Mouse (Mus musculus) testis, adult 2 months (tissue): ENCODE measurements around the gene Socs7. TPM values are rescaled to one million over a fixed set of nuclear protein-coding genes. Genes with fewer than 3 reads are reported as not detected.
"Not testable (repeated sequence)": the region's sequence is repeated elsewhere in the genome, so short reads cannot be mapped to it uniquely, and the experiment has no call there.

ENCODE experiments used
- H3K27ac ChIP-seq: fragments of 200-500 bp; 2 replicates; pipeline ENCODE4 v1.5.1; 2012; ENCODE audit warnings: low read depth, low read length; ENCODE audit not compliant: control insufficient read depth, insufficient read depth
- H3K27me3 ChIP-seq: fragments of 200-500 bp; 2 replicates; pipeline ENCODE4 v1.6.1; 2012; ENCODE audit warnings: mild to moderate bottlenecking, low read length, moderate library complexity; ENCODE audit not compliant: control insufficient read depth, insufficient read depth
- H3K36me3 ChIP-seq: fragments of 200-500 bp; 2 replicates; pipeline ENCODE4 v1.6.1; 2012; ENCODE audit warnings: mild to moderate bottlenecking, low read length; ENCODE audit not compliant: control insufficient read depth, insufficient read depth
- H3K4me1 ChIP-seq: fragments of 200-500 bp; 2 replicates; pipeline ENCODE4 v1.6.1; 2012; ENCODE audit warnings: low read length; ENCODE audit not compliant: control insufficient read depth, insufficient read depth
- H3K4me3 ChIP-seq: fragments of 200-500 bp; 2 replicates; pipeline ENCODE4 v1.5.1; 2012; ENCODE audit warnings: low read depth, mild to moderate bottlenecking, low read length, moderate library complexity, mixed read lengths; ENCODE audit not compliant: control insufficient read depth
- CTCF ChIP-seq: fragments of 200-500 bp; IDR thresholded peaks from 2 replicates; pipeline ENCODE4 v1.5.1; 2012; ENCODE audit warnings: low read depth, mild to moderate bottlenecking, inconsistent platforms, low read length, moderate library complexity; ENCODE audit not compliant: control insufficient read depth, insufficient read depth, insufficient replicate concordance
- POLR2A ChIP-seq: fragments of 200-500 bp; IDR thresholded peaks from 2 replicates; pipeline ENCODE4 v1.6.1; 2012; ENCODE audit warnings: low read depth, mild to moderate bottlenecking, inconsistent platforms, low read length, moderate library complexity; ENCODE audit not compliant: control insufficient read depth
- polyA plus RNA-seq: library from polyadenylated mRNA; depleted of rRNA; stranded (reverse); fragments of >200 nt; gene quantifications from 2 replicates; pipeline ENCODE4 v1.2.3, GENCODE M21; 2012

The Socs7 gene
- polyA plus RNA-seq, 1 experiment: 90.3 TPM

DNA sequence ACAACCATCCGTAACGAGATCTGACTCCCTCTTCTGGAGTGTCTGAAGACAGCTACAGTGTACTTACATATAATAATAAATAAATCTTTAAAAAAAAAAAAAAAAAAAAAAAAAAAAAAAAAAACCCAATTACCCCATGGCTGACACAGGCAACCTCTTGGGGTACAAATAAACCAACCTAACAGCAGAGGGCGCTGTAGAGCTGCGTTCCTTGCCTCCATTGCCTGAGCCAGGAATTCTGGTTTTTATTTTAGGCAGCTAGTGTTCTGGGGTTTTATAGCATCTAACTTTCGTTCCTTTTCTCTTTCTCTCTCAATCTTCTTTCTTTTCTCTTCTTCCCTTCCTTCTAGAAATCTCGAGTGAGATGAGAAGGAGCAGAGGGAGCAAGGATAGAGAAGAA is 4.7 kb upstream of the Socs7 start:
- not testable (repeated sequence) for H3K4me3 ChIP-seq, H3K4me1 ChIP-seq, H3K27ac ChIP-seq, H3K27me3 ChIP-seq, H3K36me3 ChIP-seq
- TF ChIP-seq CTCF: peak; percentile 76; the same call in 1 of the 2 replicates

DNA sequence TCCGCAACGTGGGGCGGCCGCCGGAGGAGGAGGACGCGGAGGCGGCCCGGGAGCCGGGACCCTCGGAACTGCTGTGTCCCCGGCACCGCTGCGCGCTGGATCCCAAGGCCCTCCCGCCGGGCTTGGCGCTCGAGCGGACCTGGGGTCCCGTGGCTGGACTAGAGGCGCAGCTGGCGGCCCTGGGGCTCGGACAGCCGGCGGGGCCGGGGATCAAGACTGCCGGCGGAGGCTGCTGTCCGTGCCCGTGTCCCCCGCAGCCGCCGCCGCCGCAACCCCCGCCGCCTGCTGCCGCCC is 245 bp downstream of the Socs7 start:
- Histone ChIP-seq H3K4me3 (peak overlapping the region; percentile 85), H3K36me3 (peaks cover 8% of the 10 kb centered on the region), H3K27ac (peak overlapping the region; percentile 92), H3K27me3 (no peaks in the 10 kb centered on the region), H3K4me1 (peaks cover 7% of the 10 kb centered on the region)
- TF ChIP-seq POLR2A (no peak; the same call in 1 of the 2 replicates), CTCF (no peak)

DNA sequence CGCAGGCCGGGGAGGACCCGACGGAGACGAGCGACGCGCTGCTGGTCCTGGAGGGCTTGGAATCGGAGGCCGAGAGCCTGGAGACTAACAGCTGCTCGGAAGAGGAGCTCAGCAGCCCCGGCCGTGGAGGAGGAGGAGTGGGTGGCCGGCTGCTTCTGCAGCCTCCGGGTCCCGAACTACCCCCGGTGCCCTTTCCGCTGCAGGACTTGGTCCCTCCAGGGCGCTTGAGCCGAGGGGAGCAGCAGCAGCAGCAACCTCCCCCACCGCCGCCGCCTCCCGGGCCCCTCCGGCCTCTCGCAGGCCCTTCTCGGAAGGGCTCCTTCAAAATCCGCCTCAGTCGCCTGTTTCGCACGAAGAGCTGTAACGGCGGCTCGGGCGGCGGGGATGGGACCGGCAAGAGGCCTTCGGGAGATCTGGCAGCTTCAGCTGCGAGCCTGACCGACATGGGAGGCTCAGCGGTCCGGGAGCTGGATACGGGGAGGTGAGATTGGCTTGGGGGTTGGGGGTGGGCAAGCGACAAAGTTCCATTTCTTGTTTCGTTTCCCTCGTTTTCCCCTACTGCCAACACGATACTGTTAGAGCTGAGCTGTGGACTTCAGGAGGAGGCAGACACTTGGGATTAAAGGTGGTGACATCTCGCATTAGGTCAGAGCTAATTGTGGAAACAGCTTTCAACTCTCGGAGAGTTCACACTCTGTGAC is 742 bp downstream of the Socs7 start:
- H3K4me3 ChIP-seq: peak overlapping the region; percentile 85
- H3K36me3 ChIP-seq: peaks cover 9% of the 10 kb centered on the region
- no peaks in the 10 kb centered on the region for H3K27me3 ChIP-seq
- peak overlapping the region; percentile 92 for H3K27ac ChIP-seq
- H3K4me1 ChIP-seq: peaks cover 7% of the 10 kb centered on the region
- no peak for TF ChIP-seq POLR2A
- TF ChIP-seq CTCF: no peak

DNA sequence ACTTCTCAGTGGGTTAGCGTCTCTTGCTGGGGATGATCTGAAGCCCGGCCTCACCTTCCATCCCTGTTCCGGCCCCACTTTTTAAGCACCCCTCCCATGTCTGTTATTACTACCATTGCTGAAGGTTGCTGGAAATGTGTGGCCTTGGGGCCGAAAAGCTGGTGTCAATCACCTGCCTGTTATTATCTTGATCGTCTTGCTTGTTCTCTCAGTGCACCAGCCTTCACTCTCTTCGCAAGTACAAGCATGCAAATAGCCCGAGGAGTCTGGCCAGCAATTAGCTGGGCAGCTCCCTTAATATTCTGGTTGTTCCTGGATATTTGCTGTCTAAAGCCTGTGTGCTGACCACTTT is 1.3 kb downstream of the Socs7 start:
- Histone ChIP-seq H3K36me3 (peaks cover 9% of the 10 kb centered on the region), H3K27ac (peak overlapping the region; percentile 92), H3K27me3 (no peaks in the 10 kb centered on the region), H3K4me1 (peaks cover 7% of the 10 kb centered on the region), H3K4me3 (peak overlapping the region; percentile 85)
- TF ChIP-seq CTCF (no peak), POLR2A (no peak)

DNA sequence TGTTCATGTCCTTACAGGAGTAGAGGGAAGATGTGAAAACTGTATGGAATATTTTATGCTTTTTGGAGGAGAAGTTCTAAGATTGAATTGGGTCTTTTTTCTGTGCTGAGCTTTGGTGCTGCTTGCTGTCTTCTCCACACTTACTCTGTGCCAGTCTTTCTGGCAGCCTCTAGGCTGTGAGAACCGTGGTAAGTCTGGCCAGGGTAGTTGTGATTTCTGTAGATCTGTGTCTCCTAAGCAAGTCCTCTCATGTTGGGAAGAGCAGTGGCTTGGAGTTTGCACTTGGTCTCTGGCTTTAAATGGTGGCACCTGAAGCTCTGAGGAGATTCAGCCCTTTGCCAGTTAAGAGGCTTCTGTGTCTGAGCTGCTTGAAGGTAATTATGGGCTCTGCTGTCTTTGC is 3.2 kb downstream of the Socs7 start:
- peaks cover 7% of the 10 kb centered on the region for H3K4me1 ChIP-seq
- no peak for TF ChIP-seq CTCF
- TF ChIP-seq POLR2A: no peak
- H3K4me3 ChIP-seq: peak overlapping the region; percentile 73
- H3K27me3 ChIP-seq: no peaks in the 10 kb centered on the region
- no peak overlapping the region for H3K27ac ChIP-seq
- H3K36me3 ChIP-seq: peaks cover 9% of the 10 kb centered on the region

DNA sequence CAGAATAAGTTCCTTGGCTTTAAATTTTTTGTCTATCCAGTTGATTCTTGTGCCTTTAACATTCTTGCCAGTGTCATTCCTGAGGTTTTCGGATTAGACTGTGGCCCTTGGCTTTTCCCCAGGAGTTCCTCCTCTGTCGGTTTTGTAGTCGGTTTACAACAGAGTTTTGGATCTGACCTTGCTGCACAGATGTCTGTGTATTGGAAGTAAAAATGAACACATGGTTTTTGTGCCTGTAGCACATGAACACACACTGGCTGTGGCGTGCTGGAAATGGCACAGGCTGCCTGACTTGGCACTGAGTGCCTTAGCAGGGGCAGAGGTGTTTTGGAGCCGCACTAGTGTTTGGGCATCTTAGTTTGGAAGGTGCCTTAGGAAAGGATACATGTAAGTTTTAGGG is 6.2 kb downstream of the Socs7 start:
- Histone ChIP-seq H3K27ac (no peak overlapping the region), H3K4me1 (peaks cover 4% of the 10 kb centered on the region), H3K36me3 (peaks cover 7% of the 10 kb centered on the region), H3K4me3 (no peak overlapping the region), H3K27me3 (no peaks in the 10 kb centered on the region)
- TF ChIP-seq POLR2A (no peak), CTCF (no peak)

DNA sequence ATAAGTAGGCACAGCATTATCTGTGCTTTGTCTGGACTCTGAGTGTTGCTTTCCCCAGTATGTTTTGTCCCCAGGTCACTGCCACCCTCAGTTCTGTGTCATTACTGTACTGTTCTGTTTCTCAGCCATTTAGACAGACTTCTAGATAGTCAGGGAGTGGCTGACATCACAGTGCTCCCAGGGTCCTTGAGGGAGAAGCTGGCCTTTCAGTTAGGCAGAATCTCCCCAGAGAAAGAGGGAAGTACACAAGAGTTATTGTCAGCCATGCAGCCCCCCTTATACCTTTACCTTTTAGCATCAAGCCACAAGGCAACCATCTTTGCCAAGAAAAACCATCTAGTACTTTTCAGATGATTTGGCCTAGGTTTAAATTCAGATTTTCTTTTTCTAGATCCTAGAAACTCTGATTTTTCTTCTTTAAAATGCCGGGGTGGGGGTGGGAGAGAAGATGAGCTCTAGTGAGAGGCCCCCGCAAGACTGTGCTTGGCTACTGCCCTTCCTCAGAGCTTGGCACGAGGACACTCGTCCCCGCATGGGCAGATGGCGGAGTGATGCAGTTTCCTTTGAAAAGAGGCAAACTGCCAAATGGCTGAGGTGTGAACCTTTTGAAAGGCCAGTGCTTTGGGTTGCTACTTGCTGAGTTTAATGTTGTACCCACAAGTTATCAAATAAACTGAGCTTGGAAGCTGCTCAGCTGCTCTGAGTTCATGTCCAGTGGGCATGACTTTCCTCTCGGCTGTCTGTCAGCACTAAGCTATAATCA is 8.2 kb downstream of the Socs7 start:
- no peak overlapping the region for H3K4me3 ChIP-seq
- TF ChIP-seq POLR2A (no peak), CTCF (no peak)

More for the DNA sequence above, 8.2 kb downstream of the Socs7 start:
- Histone ChIP-seq H3K27me3 (no peaks in the 10 kb centered on the region), H3K36me3 (peaks cover 4% of the 10 kb centered on the region; the same call in 1 of the 2 replicates), H3K4me1 (no peaks in the 10 kb centered on the region), H3K27ac (no peak overlapping the region; the same call in 1 of the 2 replicates)
